Mouse (Mus musculus) embryonic facial prominence, embryonic 15.5 days (tissue): ENCODE measurements around the gene Pip5k1b. TPM values are rescaled to one million over a fixed set of nuclear protein-coding genes. Genes with fewer than 3 reads are reported as not detected.
A peak's percentile ranks its signal among the peaks of the same experiment; 100 is the strongest.

Source experiments
- ATAC-seq: fragments of 200-750 bp; cut with Nextera tagmentation; 2 replicates; pipeline ENCODE4 v1.8.0; 2017; ENCODE audit warnings: low read depth, moderate TSS enrichment; ENCODE audit not compliant: insufficient number of reproducible peaks, low FRiP score, low TSS enrichment
- H3K27ac ChIP-seq: fragments of 300-500 bp; sonication (generic); replicated peaks from 2 replicates; pipeline ENCODE4 v1.5.1; 2015; ENCODE audit warnings: mild to moderate bottlenecking, inconsistent platforms
- H3K27me3 ChIP-seq: fragments of 300-500 bp; sonication (generic); 2 replicates; pipeline ENCODE4 v1.6.1; 2015; ENCODE audit warnings: inconsistent platforms
- H3K36me3 ChIP-seq: fragments of 300-500 bp; sonication (generic); 2 replicates; pipeline ENCODE4 v1.6.1; 2015; ENCODE audit warnings: mild to moderate bottlenecking, inconsistent platforms
- H3K4me1 ChIP-seq: fragments of 300-500 bp; sonication (generic); 2 replicates; pipeline ENCODE4 v1.6.1; 2015; ENCODE audit warnings: inconsistent platforms
- H3K4me2 ChIP-seq: fragments of 300-500 bp; sonication (generic); replicated peaks from 2 replicates; pipeline ENCODE4 v1.6.1; 2015; ENCODE audit warnings: mild to moderate bottlenecking, inconsistent platforms
- H3K4me3 ChIP-seq: fragments of 300-500 bp; sonication (generic); replicated peaks from 2 replicates; pipeline ENCODE4 v1.5.1; 2015; ENCODE audit warnings: mild to moderate bottlenecking, inconsistent platforms
- H3K9ac ChIP-seq: fragments of 300-500 bp; sonication (generic); 2 replicates; pipeline ENCODE4 v1.6.1; 2015; ENCODE audit warnings: inconsistent platforms
- H3K9me3 ChIP-seq: fragments of 300-500 bp; sonication (generic); replicated peaks from 2 replicates; pipeline ENCODE4 v1.6.1; 2016; ENCODE audit warnings: inconsistent platforms
- WGBS: fragments of 180-500 bp; shearing (Covaris S2); methylation state at CpG from one replicate; pipeline ENCODE4 v1.1.7; 2015; 5-methylcytosine and 5-hydroxymethylcytosine counted together
- polyA plus RNA-seq: library from polyadenylated mRNA; unstranded; fragments of >200 nt; fragmentation: Nextera tagmentation; extraction: Ambion mirVana; gene quantifications from 2 replicates; pipeline ENCODE4 v1.2.1, GENCODE M21; 2015

Pip5k1b gene
- polyA plus RNA-seq, 1 experiment from 2014 or later: 1.1 TPM

DNA sequence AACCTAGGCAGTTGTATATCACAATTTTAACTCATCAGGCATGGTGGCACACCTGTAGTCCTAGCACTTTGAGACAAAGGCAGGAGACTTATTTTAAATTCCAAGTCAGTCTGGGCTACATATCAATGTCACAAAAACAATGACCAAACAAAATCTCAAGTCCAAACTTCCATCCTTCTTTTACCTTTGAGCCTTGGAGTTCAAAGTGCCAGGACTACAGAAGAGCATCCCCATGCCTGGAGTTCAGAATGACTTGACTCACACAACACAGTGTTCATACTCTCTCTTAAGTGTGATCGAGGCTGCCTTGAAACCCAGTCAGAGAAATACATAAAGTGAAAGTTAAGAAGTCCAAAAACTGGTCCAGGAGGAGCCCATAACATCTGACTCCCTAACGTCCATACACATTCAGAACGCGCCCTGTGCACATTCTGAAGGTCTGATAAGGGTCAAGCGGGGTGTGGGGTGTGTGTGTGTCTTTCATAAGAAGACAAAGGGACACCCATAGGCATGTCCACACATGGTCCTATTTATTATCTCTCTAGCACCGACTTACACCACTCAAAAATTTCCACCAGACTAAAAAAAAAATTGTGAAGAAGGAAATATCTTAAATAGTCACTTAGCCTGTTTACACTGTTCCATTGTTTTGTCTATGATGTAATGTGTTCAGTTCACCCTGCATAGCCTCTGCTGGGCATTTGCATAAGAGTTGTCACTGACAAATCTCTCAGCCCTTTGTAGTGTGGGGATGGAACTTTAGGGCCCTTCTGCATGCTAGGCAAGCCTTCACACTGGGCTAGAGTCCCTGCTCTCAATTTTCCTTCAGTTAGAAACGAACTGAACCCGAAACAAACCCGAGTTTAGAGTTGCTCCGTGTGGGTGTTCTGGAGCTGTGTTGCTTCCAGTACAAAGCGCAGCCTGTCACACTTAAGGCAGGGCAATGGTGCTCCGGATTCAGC lies 296.0 kb downstream of the Pip5k1b start:
- H3K4me2 ChIP-seq: no peak overlapping the region
- 75% methylated on average over 12 of the region's 12 CpGs for WGBS
- H3K9ac ChIP-seq: no peak overlapping the region
- H3K4me3 ChIP-seq: no peak overlapping the region
- no peak overlapping the region for H3K27ac ChIP-seq
- H3K36me3 ChIP-seq: peaks cover 15% of the 10 kb centered on the region
- H3K27me3 ChIP-seq: no peaks in the 10 kb centered on the region
- H3K9me3 ChIP-seq: no peaks in the 10 kb centered on the region
- no peaks in the 10 kb centered on the region for H3K4me1 ChIP-seq
- ATAC-seq: no peak

DNA sequence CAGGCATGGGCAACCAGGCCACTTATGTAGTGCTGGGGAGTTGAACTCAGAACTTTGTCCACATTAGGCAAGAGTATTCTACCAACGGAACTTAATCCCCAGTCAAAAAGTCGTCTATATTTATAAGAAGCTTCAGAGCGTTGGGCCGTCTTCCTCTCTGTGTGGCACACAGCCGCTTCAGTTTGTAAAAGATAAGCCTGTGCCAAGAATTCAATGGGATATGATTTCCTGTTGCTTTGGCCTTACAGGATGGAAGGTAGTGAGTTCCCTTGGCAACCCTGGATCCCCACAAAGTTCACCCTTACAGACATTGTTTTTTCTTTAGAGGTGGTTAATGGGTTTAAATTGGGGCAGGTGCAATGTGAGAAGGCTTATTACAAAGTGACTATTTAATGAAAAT lies 297.3 kb downstream of the Pip5k1b start:
- H3K36me3 ChIP-seq: peaks cover 15% of the 10 kb centered on the region
- no peaks in the 10 kb centered on the region for H3K9me3 ChIP-seq
- no peak overlapping the region for H3K9ac ChIP-seq
- H3K27me3 ChIP-seq: no peaks in the 10 kb centered on the region
- H3K27ac ChIP-seq: no peak overlapping the region
- no peak overlapping the region for H3K4me3 ChIP-seq
- WGBS: 83% methylated on average over 5 of the region's 5 CpGs
- H3K4me2 ChIP-seq: no peak overlapping the region
- no peak for ATAC-seq
- H3K4me1 ChIP-seq: no peaks in the 10 kb centered on the region

GRCm38 (mm10) chr19:24257962-24258361 lies 297.7 kb downstream of the Pip5k1b start:
- Histone ChIP-seq H3K27me3 (no peaks in the 10 kb centered on the region), H3K27ac (no peak overlapping the region), H3K4me3 (no peak overlapping the region), H3K36me3 (peaks cover 13% of the 10 kb centered on the region), H3K9ac (no peak overlapping the region), H3K4me2 (no peak overlapping the region), H3K4me1 (no peaks in the 10 kb centered on the region), H3K9me3 (no peaks in the 10 kb centered on the region)
- ATAC-seq: no peak
- 88% methylated on average over 6 of the region's 6 CpGs for WGBS

- Histone ChIP-seq H3K36me3 (no peaks in the 10 kb centered on the region), H3K9me3 (no peaks in the 10 kb centered on the region), H3K9ac (no peak overlapping the region), H3K4me3 (no peak overlapping the region), H3K27me3 (no peaks in the 10 kb centered on the region), H3K27ac (no peak overlapping the region), H3K4me2 (no peak overlapping the region), H3K4me1 (peaks cover 6% of the 10 kb centered on the region)
- no peak for ATAC-seq
- WGBS: 29% methylated on average over 9 of the region's 9 CpGs
Measured at GRCm38 (mm10) chr19:24253657-24254260, 301.9 kb downstream of the Pip5k1b start.

DNA sequence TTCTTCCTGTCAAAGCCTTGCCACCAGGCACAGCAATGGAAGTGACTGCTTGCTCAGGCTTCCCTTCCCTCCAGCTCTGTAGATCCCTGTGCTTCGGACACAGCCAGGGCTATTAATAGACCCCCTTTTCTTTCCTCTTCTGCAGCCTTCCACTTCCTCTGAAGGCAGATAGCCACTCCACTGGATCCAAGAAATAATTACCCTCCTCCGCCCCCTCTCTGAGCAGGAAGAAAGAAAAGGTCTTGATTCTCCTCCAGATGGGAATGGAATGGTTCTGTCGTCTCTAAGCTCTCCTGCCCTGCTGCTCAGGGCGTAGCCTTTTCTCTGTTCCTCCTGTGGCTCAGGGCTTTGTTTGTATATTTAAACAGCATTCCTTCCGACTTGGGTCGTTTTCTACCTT lies 303.8 kb downstream of the Pip5k1b start:
- Histone ChIP-seq H3K4me2 (no peak overlapping the region), H3K36me3 (no peaks in the 10 kb centered on the region), H3K9ac (no peak overlapping the region), H3K27ac (0 out of 2 replicates have a peak overlapping the region, but pooled peaks have one; percentile 5), H3K27me3 (no peaks in the 10 kb centered on the region), H3K4me3 (no peak overlapping the region), H3K9me3 (no peaks in the 10 kb centered on the region), H3K4me1 (peaks cover 6% of the 10 kb centered on the region)
- 15% methylated on average over 6 of the region's 6 CpGs for WGBS
- no peak; the same call in 1 of the 2 replicates for ATAC-seq

Other genes with a start within 250 kb of the Pip5k1b start
- 55.5 and 56.6 TPM in 2 replicates for gene Fam122a, start 78.5 kb downstream of the Pip5k1b start, polyA plus RNA-seq
- 4.1 and 5.0 TPM in 2 replicates for gene Tmem252, start 118.1 kb upstream of the Pip5k1b start, polyA plus RNA-seq